Mouse (Mus musculus) small intestine, adult 2 months (tissue): ENCODE results near the gene Prkcb.

Experiments
- CTCF ChIP-seq: fragments of 200-500 bp; IDR thresholded peaks from 2 replicates; pipeline ENCODE4 v1.5.1; 2012; ENCODE audit warnings: low read depth, mild to moderate bottlenecking, control low read depth, inconsistent platforms, low read length, moderate library complexity, mixed read lengths; ENCODE audit not compliant: insufficient replicate concordance, insufficient read length; ENCODE audit errors: extremely low read depth
- POLR2A ChIP-seq: fragments of 200-500 bp; IDR thresholded peaks from 2 replicates; pipeline ENCODE4 v1.6.1; 2012; ENCODE audit warnings: low read depth, mild to moderate bottlenecking, control low read depth, inconsistent platforms, low read length, moderate library complexity

GRCm38 (mm10) chr7:122435561-122435960 lies 147.0 kb downstream of the Prkcb start:
- TF ChIP-seq CTCF, result no peak
- TF ChIP-seq POLR2A, result no peak
